Mouse (Mus musculus): ENCODE measurements at regions not wholly inside any gene's neighbourhood (a gene's known extent, or its start where the extent isn't known, plus 50 kb on each side); places are given as distances from the start of the nearest gene placed in this dataset.
"Not testable (repeated sequence)": the region's sequence is repeated elsewhere in the genome, so short reads cannot be mapped to it uniquely, and the experiment has no call there.

DNA sequence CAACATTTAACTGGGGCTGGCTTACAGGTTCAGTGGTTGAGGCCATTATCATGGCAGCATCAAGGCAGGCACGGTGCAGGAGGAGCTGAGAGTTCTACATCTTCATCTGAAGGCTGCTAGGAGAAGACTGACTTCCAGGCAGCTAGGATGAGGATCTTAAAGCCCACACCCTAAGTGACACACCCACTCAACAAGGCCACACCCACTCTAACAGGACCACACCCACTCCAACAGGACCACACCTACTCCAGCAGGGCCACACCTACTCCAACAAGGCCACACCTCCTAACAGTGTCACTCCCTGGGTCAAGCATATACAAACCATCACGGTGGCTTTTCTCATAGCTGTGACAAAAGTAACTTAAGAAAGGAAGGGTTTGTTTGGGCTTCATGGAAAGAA, 68.0 kb upstream of the Med13l start:
- not testable (repeated sequence) for DNase-seq (ENCODE audit: low read depth, low spot score)

DNA sequence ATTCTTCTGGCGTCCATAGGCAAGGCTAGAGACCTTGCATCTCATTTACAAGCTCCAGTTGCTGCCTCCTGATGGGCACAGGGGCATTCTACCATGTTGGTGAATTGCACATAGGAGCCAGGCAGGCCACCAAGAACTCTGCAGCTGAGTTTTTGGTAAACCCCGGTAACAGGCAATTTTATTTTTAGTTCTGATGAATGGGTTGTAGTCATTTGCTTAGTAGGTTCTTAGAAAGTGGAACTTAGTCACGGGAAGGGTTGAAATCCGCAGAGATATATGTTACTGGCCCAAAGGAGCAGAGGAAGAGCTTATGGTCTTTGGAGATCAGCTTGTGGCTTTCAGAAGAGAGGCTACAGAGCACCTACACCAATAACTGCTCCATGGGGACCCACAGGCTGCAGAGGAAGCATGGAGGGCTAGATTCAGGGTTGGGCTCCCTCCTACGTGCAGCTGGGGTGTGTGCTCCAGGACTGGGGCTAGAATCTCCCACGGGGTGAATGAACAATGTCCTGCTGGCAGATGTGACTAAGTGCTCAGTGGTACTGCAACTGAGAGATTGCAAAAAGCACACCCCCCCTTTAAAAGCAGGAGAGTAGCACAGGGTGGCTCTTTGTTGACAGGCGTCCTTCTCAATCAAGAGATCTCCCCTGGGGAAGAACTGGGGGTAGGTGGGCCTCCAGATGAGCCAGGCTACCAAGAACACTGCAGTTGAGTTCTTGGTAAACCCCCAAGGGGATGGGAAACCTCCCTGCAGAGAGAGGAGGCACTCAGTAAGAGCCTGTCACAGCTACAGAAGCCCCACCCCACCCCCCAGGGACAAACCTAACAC, 65.6 kb upstream of the Med13l start:
- no peak for DNase-seq (ENCODE audit: low read depth, low spot score)

DNA sequence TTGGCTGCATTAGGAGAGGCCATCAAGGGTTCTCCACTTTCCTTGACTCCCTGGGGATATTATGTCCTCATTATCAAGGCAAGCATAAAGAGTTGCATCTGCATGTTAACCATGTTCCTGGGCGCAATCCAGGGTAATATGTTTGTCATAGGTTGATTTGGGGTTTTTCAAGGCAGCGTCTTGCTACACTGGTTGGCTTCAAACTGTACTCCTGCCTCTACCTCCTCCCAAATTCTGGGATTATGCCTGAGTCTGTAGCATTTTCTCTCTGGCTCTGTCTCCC, 65.1 kb upstream of the Med13l start:
- DNase-seq (ENCODE audit: low read depth, low spot score), result no peak

DNA sequence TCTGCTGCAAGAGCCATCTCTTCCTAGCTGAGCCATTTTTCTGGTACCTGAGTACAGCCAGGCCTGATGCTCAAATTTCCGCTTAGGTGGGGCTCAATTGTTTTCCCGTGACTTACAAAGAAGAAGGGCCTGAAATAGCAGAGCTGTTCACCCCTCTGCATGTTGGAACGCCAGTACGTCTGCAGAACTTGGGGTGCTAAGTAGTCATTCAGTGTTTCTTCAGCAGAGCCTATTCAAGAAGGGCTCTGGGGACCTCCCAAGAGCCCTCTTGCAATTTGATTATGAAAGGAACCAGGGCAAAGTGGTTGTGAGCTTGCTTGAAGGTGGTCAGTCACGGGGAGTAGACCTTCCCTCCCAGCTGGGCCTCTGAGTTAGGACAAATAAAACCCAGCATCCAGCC, 58.9 kb upstream of the Med13l start:
- no peak for DNase-seq (ENCODE audit: low read depth, low spot score)

DNA sequence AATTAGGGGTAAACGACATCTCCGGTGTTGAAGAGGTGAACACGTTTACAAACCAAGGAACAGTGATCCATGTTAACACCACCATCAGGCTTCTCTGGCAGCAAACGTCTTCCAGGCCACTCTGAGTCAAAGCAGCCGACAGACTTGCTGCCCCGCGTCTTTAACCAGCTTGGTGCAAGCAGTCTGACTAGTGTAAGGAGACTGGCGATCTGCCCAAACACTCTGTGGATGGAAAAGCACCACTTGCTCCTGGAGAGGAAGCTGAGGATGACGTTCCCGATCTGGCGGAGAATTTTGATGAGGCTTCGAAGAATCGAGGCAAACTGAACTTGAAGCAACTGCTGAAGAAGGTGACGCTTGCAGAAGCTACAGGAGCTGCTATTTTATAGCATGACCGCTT, 57.5 kb upstream of the Med13l start:
- no peak for DNase-seq (ENCODE audit: low read depth, low spot score)

DNA sequence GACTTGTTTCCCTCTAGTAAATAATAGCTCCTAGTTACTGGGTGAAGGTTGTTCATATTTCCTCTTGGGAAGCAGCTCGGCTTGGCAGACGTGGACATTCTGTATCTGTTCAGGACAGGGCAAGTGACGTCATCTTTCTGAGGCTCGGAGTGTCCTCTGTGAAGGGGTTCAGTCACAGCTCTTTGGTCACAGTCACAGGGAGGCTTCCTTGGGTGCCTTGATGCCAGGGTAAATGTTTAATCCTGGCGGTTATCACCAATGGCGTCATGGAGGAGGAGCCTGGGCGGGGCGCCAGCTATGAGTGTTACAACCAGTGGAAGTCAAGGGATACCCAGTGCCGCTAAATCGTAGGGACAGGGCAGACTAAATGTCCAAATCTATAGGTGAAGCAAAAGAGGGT, 56.3 kb upstream of the Med13l start:
- peak; percentile 25 for DNase-seq (ENCODE audit: low read depth, low spot score)

DNA sequence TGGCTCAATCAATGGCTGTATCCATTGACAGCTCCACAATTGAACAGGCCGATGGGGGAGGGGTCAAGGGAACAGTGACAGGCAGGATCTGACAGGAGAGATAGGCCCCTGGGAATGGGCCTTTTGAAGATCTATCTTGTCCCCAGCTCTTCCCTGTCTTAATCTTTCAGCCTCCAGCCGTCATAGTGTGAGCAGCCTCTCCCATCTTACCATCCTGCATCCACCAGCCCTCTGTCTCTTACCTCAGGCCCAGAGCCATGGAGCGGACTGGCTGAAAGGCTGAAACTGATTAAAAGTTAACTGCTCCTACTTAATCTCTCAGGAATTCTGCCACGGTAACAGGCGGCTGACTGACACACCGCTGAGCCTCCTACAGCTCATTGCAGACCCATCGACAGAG, 55.6 kb upstream of the Med13l start:
- no peak for DNase-seq (ENCODE audit: low read depth, low spot score)

DNA sequence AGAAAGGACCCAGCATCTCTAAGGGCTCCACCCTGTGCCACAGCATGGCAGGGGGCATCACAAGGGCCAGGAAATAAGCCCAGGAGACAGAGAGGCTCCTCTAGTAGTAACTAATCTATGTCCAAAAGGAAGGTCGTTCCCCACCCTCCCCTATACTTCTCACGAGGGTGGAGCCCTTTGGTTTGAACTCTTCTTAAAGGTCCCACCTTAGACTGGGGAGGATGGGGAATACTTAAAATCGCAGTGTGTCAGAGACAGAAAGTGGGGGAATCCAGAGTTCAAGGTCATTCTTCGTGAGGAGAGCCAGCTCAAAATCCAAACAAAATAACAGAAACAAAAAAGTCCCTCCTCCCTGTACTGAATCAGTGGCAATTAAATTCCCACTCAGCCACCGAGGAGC, 50.6 kb upstream of the Med13l start:
- no peak for DNase-seq (ENCODE audit: low read depth, low spot score)

All from skeletal muscle tissue, adult 2 months (tissue).